Mouse (Mus musculus) liver, embryonic 14.5 days (tissue): ENCODE results near the gene Katna1. TPM values are rescaled to one million over a fixed set of nuclear protein-coding genes. Genes with fewer than 3 reads are reported as not detected.

ENCODE experiments used
- ATAC-seq: fragments of 200-750 bp; cut with Nextera tagmentation; 2 replicates; pipeline ENCODE4 v1.8.0; 2017; ENCODE audit warnings: moderate number of reproducible peaks, mild to moderate bottlenecking, moderate library complexity; ENCODE audit not compliant: insufficient read depth
- DNase-seq, 3 experiments: peaks; one replicate each; pipeline ENCODE4 v3.0.0-alpha.2; 2012 to 2013; ENCODE audit warnings: low read depth in 3 of 3, low spot score in 3 of 3
- H3K27ac ChIP-seq: fragments of 300-500 bp; sonication (generic); 2 replicates; pipeline ENCODE4 v1.5.1; 2014; ENCODE audit warnings: moderate library complexity, mild to moderate bottlenecking, control low read depth, inconsistent platforms
- H3K27me3 ChIP-seq: fragments of 300-500 bp; sonication (generic); 2 replicates; pipeline ENCODE4 v1.6.1; 2014; ENCODE audit warnings: mild to moderate bottlenecking, low read length, moderate library complexity; ENCODE audit not compliant: control insufficient read depth, insufficient read depth
- H3K36me3 ChIP-seq: fragments of 300-500 bp; sonication (generic); replicated peaks from 2 replicates; pipeline ENCODE4 v1.6.1; 2014; ENCODE audit warnings: low read depth; ENCODE audit not compliant: control insufficient read depth, insufficient read depth
- H3K4me1 ChIP-seq, 2 experiments: fragments of 200-500 bp in 1 of 2; fragments of 300-500 bp in 1 of 2; sonication (generic) in 1 of 2; replicated peaks; 2 replicates each; pipeline ENCODE4 v1.6.1; 2012 to 2014; ENCODE audit warnings: antibody characterized with exemption in 1 of 2, inconsistent platforms in 1 of 2, low read length in 1 of 2; ENCODE audit not compliant: control insufficient read depth in 2 of 2, insufficient read depth in 2 of 2
- H3K4me2 ChIP-seq: fragments of 300-500 bp; sonication (generic); 2 replicates; pipeline ENCODE4 v1.6.1; 2014; ENCODE audit warnings: low read depth, mild to moderate bottlenecking, control low read depth, moderate library complexity
- H3K4me3 ChIP-seq, 2 experiments: fragments of 200-500 bp in 1 of 2; fragments of 300-500 bp in 1 of 2; sonication (generic) in 1 of 2; 2 replicates each; pipeline ENCODE4 v1.5.1; 2012 to 2014; ENCODE audit warnings: low read depth in 2 of 2, low read length in 2 of 2, mild to moderate bottlenecking in 2 of 2, control low read depth in 1 of 2, inconsistent platforms in 1 of 2, moderate library complexity in 1 of 2; ENCODE audit not compliant: insufficient read depth in 1 of 2
- H3K9ac ChIP-seq: fragments of 300-500 bp; sonication (generic); replicated peaks from 2 replicates; pipeline ENCODE4 v1.6.1; 2014; ENCODE audit warnings: mild to moderate bottlenecking, control low read depth, moderate library complexity
- H3K9me3 ChIP-seq: fragments of 300-500 bp; sonication (generic); 2 replicates; pipeline ENCODE4 v1.6.1; 2016; ENCODE audit warnings: low read length, mixed read lengths; ENCODE audit not compliant: control insufficient read depth
- CTCF ChIP-seq: IDR thresholded peaks from 2 replicates; pipeline ENCODE4 v1.5.1; 2016; ENCODE audit warnings: antibody characterized with exemption, low read depth, control low read depth
- EP300 ChIP-seq: IDR thresholded peaks from 2 replicates; pipeline ENCODE4 v1.6.1; 2016; ENCODE audit warnings: antibody characterized with exemption, low read depth
- WGBS: fragments of 180-500 bp; shearing (Covaris S2); extraction: QIAGEN DNeasy Blood & Tissue Kit; methylation state at CpG from one replicate; pipeline ENCODE4 v1.1.7; 2014; ENCODE audit not compliant: insufficient replicate concordance; 5-methylcytosine and 5-hydroxymethylcytosine counted together
- polyA plus RNA-seq, 2 experiments: library from polyadenylated mRNA; depleted of rRNA in 1 of 2; stranded (reverse) in 1 of 2; unstranded in 1 of 2; fragments of >200 nt; fragmentation: Nextera tagmentation in 1 of 2; extraction: Ambion mirVana in 1 of 2; gene quantifications; 2 replicates each; pipeline versions ENCODE4 v1.2.1 to v1.2.3; 2012 to 2014

The Katna1 gene
- polyA plus RNA-seq, 2 experiments, result 6.9 to 31.6 TPM

- ATAC-seq (peak; percentile 29; the same call in 1 of the 2 replicates), DNase-seq (no peak)
- H3K4me2 ChIP-seq, result no peak overlapping the region
- H3K4me3 ChIP-seq, result no peak overlapping the region
- no peaks in the 10 kb centered on the region for H3K9me3 ChIP-seq
- 49% methylated on average over 6 of the region's 6 CpGs for WGBS
- peaks cover 8% of the 10 kb centered on the region for H3K36me3 ChIP-seq
- H3K27ac ChIP-seq, result no peak overlapping the region
- H3K9ac ChIP-seq, result no peak overlapping the region
- no peaks in the 10 kb centered on the region for H3K27me3 ChIP-seq
- no peak for TF ChIP-seq CTCF
- TF ChIP-seq EP300, result no peak
- H3K4me1 ChIP-seq, result peaks cover 2 to 9% of the 10 kb centered on the region in 2 experiments; a peak in 3 of 4 replicates
Measured at GRCm38 (mm10) chr10:7686902-7687301, 38.9 kb upstream of the Katna1 start.

- Histone ChIP-seq H3K9me3 (no peaks in the 10 kb centered on the region), H3K4me1 (no peaks in the 10 kb centered on the region), H3K4me3 (no peak overlapping the region), H3K9ac (no peak overlapping the region), H3K36me3 (peaks cover 56% of the 10 kb centered on the region), H3K4me2 (no peak overlapping the region), H3K27ac (no peak overlapping the region), H3K27me3 (no peaks in the 10 kb centered on the region)
- peak; percentile 33 for TF ChIP-seq CTCF
- no peak for TF ChIP-seq EP300
- ATAC-seq (no peak), DNase-seq (no peak)
Measured at GRCm38 (mm10) chr10:7695286-7695685, 30.5 kb upstream of the Katna1 start.

- Histone ChIP-seq H3K9me3 (no peaks in the 10 kb centered on the region), H3K9ac (no peak overlapping the region), H3K27ac (no peak overlapping the region), H3K4me3 (no peak overlapping the region), H3K36me3 (peaks cover 68% of the 10 kb centered on the region), H3K4me1 (no peaks in the 10 kb centered on the region), H3K27me3 (no peaks in the 10 kb centered on the region), H3K4me2 (no peak overlapping the region)
- ATAC-seq, result no peak
- DNase-seq, result no peak
- 63% methylated on average over 3 of the region's 3 CpGs for WGBS
- TF ChIP-seq CTCF (no peak), EP300 (no peak)
Measured at GRCm38 (mm10) chr10:7700120-7700519, 25.7 kb upstream of the Katna1 start.

GRCm38 (mm10) chr10:7702586-7702985, 23.2 kb upstream of the Katna1 start:
- Histone ChIP-seq H3K27ac (no peak overlapping the region), H3K4me3 (no peak overlapping the region), H3K4me1 (no peaks in the 10 kb centered on the region), H3K27me3 (no peaks in the 10 kb centered on the region), H3K36me3 (peaks cover 67% of the 10 kb centered on the region), H3K9me3 (no peaks in the 10 kb centered on the region), H3K4me2 (no peak overlapping the region), H3K9ac (no peak overlapping the region)
- ATAC-seq (no peak), DNase-seq (no peak)
- TF ChIP-seq EP300, result no peak
- no peak for TF ChIP-seq CTCF
- whole genome bisulfite sequencing, result 88% methylated on average over 6 of the region's 6 CpGs

GRCm38 (mm10) chr10:7710121-7710520, 15.7 kb upstream of the Katna1 start:
- no peaks in the 10 kb centered on the region for H3K9me3 ChIP-seq
- no peaks in the 10 kb centered on the region for H3K4me1 ChIP-seq
- DNase-seq (no peak), ATAC-seq (no peak)
- peaks cover 40% of the 10 kb centered on the region for H3K36me3 ChIP-seq
- no peak overlapping the region for H3K27ac ChIP-seq
- H3K9ac ChIP-seq, result no peak overlapping the region
- H3K4me3 ChIP-seq, result no peak overlapping the region
- 70% methylated on average over 5 of the region's 5 CpGs for WGBS
- no peak overlapping the region for H3K4me2 ChIP-seq
- no peaks in the 10 kb centered on the region for H3K27me3 ChIP-seq
- no peak for TF ChIP-seq CTCF
- no peak for TF ChIP-seq EP300

- no peak for DNase-seq
- H3K27ac ChIP-seq, result no peak overlapping the region
- H3K9me3 ChIP-seq, result no peaks in the 10 kb centered on the region
- no peaks in the 10 kb centered on the region for H3K4me1 ChIP-seq
- WGBS, result 86% methylated on average over 13 of the region's 13 CpGs
- TF ChIP-seq CTCF (no peak), EP300 (no peak)
- no peak for ATAC-seq
- peaks cover 32% of the 10 kb centered on the region for H3K36me3 ChIP-seq
- no peaks in the 10 kb centered on the region for H3K27me3 ChIP-seq
- no peak overlapping the region for H3K9ac ChIP-seq
- no peak overlapping the region for H3K4me3 ChIP-seq
- H3K4me2 ChIP-seq, result no peak overlapping the region
Measured at GRCm38 (mm10) chr10:7712506-7712905, 13.3 kb upstream of the Katna1 start.
